Mouse (Mus musculus) lung, embryonic 14.5 days (tissue): Measurements from ENCODE around the gene Slc2a12. TPM values are rescaled to one million over a fixed set of nuclear protein-coding genes. Genes with fewer than 3 reads are reported as not detected.

ENCODE experiments used
- ATAC-seq: fragments of 200-750 bp; cut with Nextera tagmentation; 2 replicates; pipeline ENCODE4 v1.8.0; 2017; ENCODE audit warnings: mild to moderate bottlenecking, moderate TSS enrichment, moderate library complexity; ENCODE audit not compliant: insufficient read depth
- DNase-seq: peaks from one replicate; pipeline ENCODE4 v3.0.0-alpha.2; 2015
- H3K27ac ChIP-seq: fragments of 300-500 bp; sonication (generic); 2 replicates; pipeline ENCODE4 v1.5.1; 2014; ENCODE audit warnings: low read depth, mild to moderate bottlenecking, moderate library complexity
- H3K27me3 ChIP-seq: fragments of 300-500 bp; sonication (generic); 2 replicates; pipeline ENCODE4 v1.6.1; 2014; ENCODE audit warnings: low read length, control low read depth; ENCODE audit not compliant: insufficient read depth
- H3K36me3 ChIP-seq: fragments of 300-500 bp; sonication (generic); 2 replicates; pipeline ENCODE4 v1.6.1; 2014; ENCODE audit warnings: control low read depth; ENCODE audit not compliant: insufficient read depth
- H3K4me1 ChIP-seq: fragments of 300-500 bp; sonication (generic); 2 replicates; pipeline ENCODE4 v1.6.1; 2014; ENCODE audit warnings: antibody characterized with exemption, control low read depth; ENCODE audit not compliant: insufficient read depth
- H3K4me2 ChIP-seq: fragments of 300-500 bp; sonication (generic); 2 replicates; pipeline ENCODE4 v1.6.1; 2014; ENCODE audit warnings: mild to moderate bottlenecking
- H3K4me3 ChIP-seq: fragments of 300-500 bp; sonication (generic); 2 replicates; pipeline ENCODE4 v1.5.1; 2014; ENCODE audit warnings: low read depth, low read length
- H3K9ac ChIP-seq: fragments of 300-500 bp; sonication (generic); 2 replicates; pipeline ENCODE4 v1.6.1; 2014
- H3K9me3 ChIP-seq: fragments of 300-500 bp; sonication (generic); 2 replicates; pipeline ENCODE4 v1.6.1; 2016; ENCODE audit warnings: low read depth, low read length, control low read depth
- CTCF ChIP-seq: IDR thresholded peaks from 2 replicates; pipeline ENCODE4 v1.5.1; 2016; ENCODE audit warnings: antibody characterized with exemption, low read depth
- WGBS: fragments of 180-500 bp; shearing (Covaris S2); extraction: QIAGEN DNeasy Blood & Tissue Kit; methylation state at CpG from one replicate; pipeline ENCODE4 v1.1.7; 2014; 5-methylcytosine and 5-hydroxymethylcytosine counted together
- polyA plus RNA-seq: library from polyadenylated mRNA; unstranded; fragments of >200 nt; fragmentation: Nextera tagmentation; extraction: Ambion mirVana; gene quantifications from 2 replicates; pipeline ENCODE4 v1.2.1, GENCODE M21; 2014

Slc2a12 gene
- polyA plus RNA-seq, 1 experiment from 2014 or later = 1.1 TPM

GRCm38 (mm10) chr10:22710173-22710777, 65.5 kb downstream of the Slc2a12 start:
- H3K27ac ChIP-seq = no peak overlapping the region
- H3K9ac ChIP-seq = no peak overlapping the region
- no peaks in the 10 kb centered on the region for H3K4me1 ChIP-seq
- peaks cover 49% of the 10 kb centered on the region for H3K36me3 ChIP-seq
- DNase-seq (no peak), ATAC-seq (no peak; the same call in 1 of the 2 replicates)
- no peak overlapping the region for H3K4me2 ChIP-seq
- no peaks in the 10 kb centered on the region for H3K9me3 ChIP-seq
- H3K27me3 ChIP-seq = no peaks in the 10 kb centered on the region
- peak; percentile 30; the same call in 1 of the 2 replicates for TF ChIP-seq CTCF
- 86% methylated on average over 13 of the region's 13 CpGs for WGBS
- H3K4me3 ChIP-seq = no peak overlapping the region

GRCm38 (mm10) chr10:22712955-22713354, 68.1 kb downstream of the Slc2a12 start:
- H3K36me3 ChIP-seq = peaks cover 22% of the 10 kb centered on the region
- no peak for TF ChIP-seq CTCF
- ATAC-seq (no peak), DNase-seq (no peak)
- H3K4me2 ChIP-seq = no peak overlapping the region
- no peaks in the 10 kb centered on the region for H3K27me3 ChIP-seq
- WGBS = 36% methylated on average over 2 of the region's 2 CpGs
- H3K4me3 ChIP-seq = no peak overlapping the region
- no peaks in the 10 kb centered on the region for H3K4me1 ChIP-seq
- H3K9me3 ChIP-seq = no peaks in the 10 kb centered on the region
- H3K27ac ChIP-seq = no peak overlapping the region
- no peak overlapping the region for H3K9ac ChIP-seq

- no peak overlapping the region for H3K27ac ChIP-seq
- DNase-seq (peak; percentile 82), ATAC-seq (peak; percentile 49; the same call in 1 of the 2 replicates)
- peaks cover 10% of the 10 kb centered on the region for H3K36me3 ChIP-seq
- peak; percentile 88 for TF ChIP-seq CTCF
- no peak overlapping the region for H3K4me2 ChIP-seq
- no peak overlapping the region for H3K9ac ChIP-seq
- H3K4me3 ChIP-seq = no peak overlapping the region
- H3K27me3 ChIP-seq = no peaks in the 10 kb centered on the region
- WGBS = 61% methylated on average over 4 of the region's 4 CpGs
- no peaks in the 10 kb centered on the region for H3K9me3 ChIP-seq
- H3K4me1 ChIP-seq = no peaks in the 10 kb centered on the region
Observed at GRCm38 (mm10) chr10:22714520-22714919, 69.7 kb downstream of the Slc2a12 start.

- no peak for TF ChIP-seq CTCF
Observed at GRCm38 (mm10) chr10:22718475-22718874, 73.7 kb downstream of the Slc2a12 start.

DNA sequence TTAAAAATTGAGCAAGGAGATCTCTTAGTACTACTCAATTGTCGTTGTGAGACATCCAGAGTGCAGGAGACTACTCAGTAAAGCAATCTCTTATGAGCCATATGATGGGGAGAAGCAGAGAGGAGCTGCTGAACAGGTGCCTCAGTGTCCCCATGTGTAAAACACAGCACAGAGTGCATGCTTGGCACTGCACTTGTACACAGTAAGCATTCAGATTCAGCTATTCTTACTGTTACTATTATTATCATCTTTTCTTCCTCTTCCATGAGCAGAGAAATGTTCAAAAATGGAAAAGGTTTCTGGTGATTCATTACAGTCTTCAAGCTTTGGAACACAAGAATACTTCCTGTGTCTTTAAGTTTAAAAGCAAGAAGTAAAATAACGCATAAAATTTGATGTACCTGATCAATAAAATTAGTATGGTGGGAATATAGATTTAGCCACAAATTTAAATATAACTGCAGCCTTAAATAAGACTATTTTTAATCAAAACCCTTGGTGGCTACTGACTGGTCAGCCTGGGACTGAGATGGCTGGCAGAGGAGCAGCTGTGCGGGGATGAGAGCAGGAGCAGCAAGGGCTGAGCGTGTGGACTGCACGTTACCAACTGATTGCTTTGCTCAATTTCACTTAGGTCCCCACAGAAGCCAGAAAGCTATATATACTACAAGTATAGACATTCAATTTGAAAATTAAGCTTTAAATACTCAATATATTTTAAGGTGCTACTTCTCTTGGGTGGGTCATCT, 76.1 kb downstream of the Slc2a12 start:
- Histone ChIP-seq H3K4me3 (no peak overlapping the region), H3K9ac (no peak overlapping the region), H3K4me2 (no peak overlapping the region), H3K4me1 (no peaks in the 10 kb centered on the region), H3K27ac (no peak overlapping the region), H3K36me3 (no peaks in the 10 kb centered on the region), H3K27me3 (no peaks in the 10 kb centered on the region), H3K9me3 (no peaks in the 10 kb centered on the region)
- no peak for TF ChIP-seq CTCF
- DNase-seq (no peak), ATAC-seq (no peak)
- WGBS = 89% methylated on average over 5 of the region's 5 CpGs

More at GRCm38 (mm10) chr10:22718475-22718874, 73.7 kb downstream of the Slc2a12 start:
- Histone ChIP-seq H3K27ac (no peak overlapping the region), H3K27me3 (no peaks in the 10 kb centered on the region), H3K4me2 (no peak overlapping the region), H3K9ac (no peak overlapping the region), H3K4me3 (no peak overlapping the region), H3K36me3 (no peaks in the 10 kb centered on the region), H3K9me3 (no peaks in the 10 kb centered on the region), H3K4me1 (no peaks in the 10 kb centered on the region)
- DNase-seq = no peak
- WGBS = 46% methylated on average over 4 of the region's 4 CpGs
- ATAC-seq = no peak

GRCm38 (mm10) chr10:22725166-22725565, 80.4 kb downstream of the Slc2a12 start:
- H3K9ac ChIP-seq = no peak overlapping the region
- ATAC-seq (no peak), DNase-seq (no peak)
- no peak overlapping the region for H3K4me3 ChIP-seq
- no peak overlapping the region for H3K27ac ChIP-seq
- H3K9me3 ChIP-seq = no peaks in the 10 kb centered on the region
- no peak overlapping the region for H3K4me2 ChIP-seq
- TF ChIP-seq CTCF = no peak
- H3K27me3 ChIP-seq = no peaks in the 10 kb centered on the region
- no peaks in the 10 kb centered on the region for H3K4me1 ChIP-seq
- H3K36me3 ChIP-seq = no peaks in the 10 kb centered on the region
- 47% methylated on average over 4 of the region's 4 CpGs for WGBS

- H3K4me1 ChIP-seq = no peaks in the 10 kb centered on the region
- no peaks in the 10 kb centered on the region for H3K36me3 ChIP-seq
- no peak for DNase-seq
- H3K9ac ChIP-seq = no peak overlapping the region
- H3K9me3 ChIP-seq = no peaks in the 10 kb centered on the region
- 85% methylated on average over 7 of the region's 7 CpGs for WGBS
- no peak overlapping the region for H3K4me3 ChIP-seq
- no peak for TF ChIP-seq CTCF
- H3K4me2 ChIP-seq = no peak overlapping the region
- no peak overlapping the region for H3K27ac ChIP-seq
- no peaks in the 10 kb centered on the region for H3K27me3 ChIP-seq
- no peak for ATAC-seq
Observed at GRCm38 (mm10) chr10:22726295-22726694, 81.5 kb downstream of the Slc2a12 start.
